Mouse (Mus musculus): ENCODE data around the gene Dlat.

DNA sequence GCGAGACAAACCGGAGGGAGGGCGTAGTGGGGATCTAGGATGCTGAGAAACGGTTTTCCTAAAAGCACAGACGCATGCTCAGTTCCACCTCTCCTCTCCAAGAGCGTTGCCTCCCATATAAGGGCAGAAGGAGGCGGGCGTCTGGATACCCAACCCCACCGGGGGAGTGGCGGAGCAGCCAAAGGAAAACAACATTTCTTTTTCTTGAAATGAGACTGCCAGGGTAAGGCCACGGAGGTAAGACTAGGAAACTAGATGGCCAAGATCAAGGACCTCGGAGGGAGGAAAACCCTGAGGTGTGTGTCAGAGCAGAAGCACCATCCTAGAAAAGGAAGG lies 38.1 kb upstream of the Dlat start:
- TF ChIP-seq CTCF (conservative IDR thresholded peaks at IDR 0.05; ENCODE audit: low read length): no peak
- TF ChIP-seq POU5F1 (IDR thresholded peaks at IDR 0.05; ENCODE audit: borderline replicate concordance, low read length): no peak
- no peak for TF ChIP-seq NANOG (IDR thresholded peaks at IDR 0.05; ENCODE audit: borderline replicate concordance, low read length)
